Mouse (Mus musculus): ENCODE data around the gene Hsph1.

DNA sequence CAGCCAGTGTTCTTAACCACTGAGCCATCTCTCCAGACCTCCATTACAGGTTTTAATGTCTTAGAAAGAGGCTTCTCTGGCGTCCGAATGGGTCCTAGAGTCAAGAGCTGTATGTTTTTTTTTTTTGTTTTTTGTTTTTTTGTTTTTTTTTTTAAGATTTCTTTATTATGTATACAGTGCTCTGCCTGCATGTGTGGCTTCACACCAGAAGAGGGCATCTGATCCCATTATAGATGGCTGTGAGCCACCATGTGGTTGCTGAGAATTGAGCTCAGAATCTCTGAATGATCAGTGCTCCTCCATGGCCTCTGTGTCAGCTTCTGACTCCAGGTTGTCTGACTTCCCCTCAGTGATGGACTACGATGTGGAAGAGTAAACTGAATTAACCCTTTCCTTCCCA lies 21.8 kb upstream of the Hsph1 start:
- TF ChIP-seq CTCF (IDR thresholded peaks at IDR 0.05; ENCODE audit: insufficient read depth, low read depth, low read length) = no peak
- TF ChIP-seq POLR2A (IDR thresholded peaks at IDR 0.05; ENCODE audit: insufficient read depth, low read depth, low read length) = no peak

All from olfactory bulb, adult 2 months (tissue).